Mouse (Mus musculus) limb, embryonic 10.5 days (tissue): ENCODE data around the gene Kif13a. TPM values are rescaled to one million over a fixed set of nuclear protein-coding genes. Genes with fewer than 3 reads are reported as not detected.

Source experiments
- DNase-seq: peaks from one replicate; pipeline ENCODE4 v3.0.0-alpha.2; 2017; ENCODE audit warnings: low spot score
- H3K27ac ChIP-seq: fragments of 300-500 bp; sonication (generic); 2 replicates; pipeline ENCODE4 v1.5.1; 2016; ENCODE audit warnings: mild to moderate bottlenecking
- H3K27me3 ChIP-seq: fragments of 300-500 bp; sonication (generic); 2 replicates; pipeline ENCODE4 v1.6.1; 2016; ENCODE audit warnings: low read depth, mild to moderate bottlenecking; ENCODE audit not compliant: poor library complexity, severe bottlenecking
- H3K36me3 ChIP-seq: fragments of 300-500 bp; sonication (generic); 2 replicates; pipeline ENCODE4 v1.6.1; 2016; ENCODE audit warnings: mild to moderate bottlenecking, moderate library complexity
- H3K4me1 ChIP-seq: fragments of 300-500 bp; sonication (generic); 2 replicates; pipeline ENCODE4 v1.6.1; 2016
- H3K4me3 ChIP-seq: fragments of 300-500 bp; sonication (generic); 2 replicates; pipeline ENCODE4 v1.5.1; 2016; ENCODE audit warnings: mild to moderate bottlenecking, moderate library complexity
- H3K9me3 ChIP-seq: fragments of 300-500 bp; sonication (generic); replicated peaks from 2 replicates; pipeline ENCODE4 v1.6.1; 2016; ENCODE audit warnings: mild to moderate bottlenecking
- WGBS: fragments of 180-500 bp; shearing (Covaris S2); methylation state at CpG from one replicate; pipeline ENCODE4 v1.1.7; 2016; 5-methylcytosine and 5-hydroxymethylcytosine counted together
- polyA plus RNA-seq: library from polyadenylated mRNA; unstranded; fragments of >200 nt; fragmentation: Nextera tagmentation; extraction: Ambion mirVana; gene quantifications from 2 replicates; pipeline ENCODE4 v1.2.1, GENCODE M21; 2016

Gene Kif13a
- polyA plus RNA-seq, 1 experiment from 2014 or later = 13.6 TPM

DNA sequence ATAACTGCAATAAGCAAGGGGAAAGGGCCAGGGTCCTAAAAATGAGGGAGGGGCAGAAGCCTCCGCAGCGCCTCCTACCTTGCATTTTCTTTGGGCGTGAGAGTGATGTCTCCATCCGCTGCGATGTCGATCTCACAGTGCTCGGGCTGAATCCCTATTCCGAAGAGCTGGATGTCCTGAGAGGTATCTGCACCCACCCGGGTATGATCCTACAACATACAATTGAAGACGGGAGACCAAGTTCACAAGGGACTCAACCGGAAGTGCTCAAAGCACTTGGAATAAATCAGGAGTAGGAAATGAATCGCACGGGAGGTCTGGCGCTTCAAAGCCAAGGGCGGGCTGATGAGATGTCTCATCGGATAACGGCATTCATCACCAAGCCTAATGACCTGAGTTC is 119.1 kb downstream of the Kif13a start:
- 95% methylated on average over 17 of the region's 17 CpGs for WGBS
- Histone ChIP-seq H3K4me3 (no peak overlapping the region), H3K36me3 (peaks cover 66% of the 10 kb centered on the region), H3K9me3 (no peaks in the 10 kb centered on the region), H3K27me3 (no peaks in the 10 kb centered on the region), H3K4me1 (no peaks in the 10 kb centered on the region), H3K27ac (no peak overlapping the region)
- DNase-seq = no peak

DNA sequence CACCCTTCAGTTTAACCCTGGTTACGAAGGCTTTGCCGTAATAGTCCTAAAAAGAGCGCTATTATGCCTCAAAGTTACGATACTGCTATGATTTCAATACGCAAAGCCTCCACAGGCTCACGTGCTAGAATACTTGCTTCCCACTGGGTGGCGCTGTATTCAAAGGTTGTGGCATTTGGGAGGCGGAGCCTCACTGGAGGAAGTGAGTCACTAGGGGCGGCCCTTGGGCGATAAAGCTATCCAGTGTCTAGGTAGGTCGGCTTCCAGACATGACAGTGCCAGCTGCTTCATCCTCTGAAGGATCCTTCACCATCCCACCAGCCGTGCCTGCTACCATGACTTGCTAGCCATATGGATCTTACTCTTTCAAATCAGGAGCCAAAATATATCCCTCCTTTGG is 119.6 kb downstream of the Kif13a start:
- no peak overlapping the region for H3K27ac ChIP-seq
- peaks cover 62% of the 10 kb centered on the region for H3K36me3 ChIP-seq
- 89% methylated on average over 12 of the region's 12 CpGs for WGBS
- DNase-seq = no peak
- H3K4me3 ChIP-seq = no peak overlapping the region
- no peaks in the 10 kb centered on the region for H3K27me3 ChIP-seq
- H3K9me3 ChIP-seq = no peaks in the 10 kb centered on the region
- no peaks in the 10 kb centered on the region for H3K4me1 ChIP-seq

DNA sequence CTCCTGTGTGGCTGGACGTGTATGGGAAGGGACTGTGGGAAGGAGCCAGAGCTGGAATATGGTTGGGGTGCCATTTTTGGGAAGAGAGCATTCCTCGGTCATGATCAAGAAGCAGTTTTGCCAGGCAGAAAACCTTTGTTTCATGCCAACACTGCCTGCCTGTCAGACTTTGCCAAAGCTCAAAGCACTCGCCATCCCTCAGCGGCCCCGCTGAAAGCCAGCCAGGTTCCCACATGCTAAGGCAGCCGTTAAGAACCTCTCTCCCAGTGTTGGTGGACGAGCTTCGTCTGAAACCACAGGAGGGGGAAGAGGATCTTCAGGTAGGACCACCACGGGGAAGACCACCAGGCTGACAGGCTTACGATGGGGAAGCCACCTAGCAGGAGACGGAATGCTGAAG is 121.8 kb downstream of the Kif13a start:
- no peaks in the 10 kb centered on the region for H3K9me3 ChIP-seq
- H3K4me3 ChIP-seq = no peak overlapping the region
- no peaks in the 10 kb centered on the region for H3K4me1 ChIP-seq
- no peak overlapping the region for H3K27ac ChIP-seq
- H3K27me3 ChIP-seq = no peaks in the 10 kb centered on the region
- WGBS = 92% methylated on average over 11 of the region's 11 CpGs
- no peak for DNase-seq
- H3K36me3 ChIP-seq = peaks cover 43% of the 10 kb centered on the region

DNA sequence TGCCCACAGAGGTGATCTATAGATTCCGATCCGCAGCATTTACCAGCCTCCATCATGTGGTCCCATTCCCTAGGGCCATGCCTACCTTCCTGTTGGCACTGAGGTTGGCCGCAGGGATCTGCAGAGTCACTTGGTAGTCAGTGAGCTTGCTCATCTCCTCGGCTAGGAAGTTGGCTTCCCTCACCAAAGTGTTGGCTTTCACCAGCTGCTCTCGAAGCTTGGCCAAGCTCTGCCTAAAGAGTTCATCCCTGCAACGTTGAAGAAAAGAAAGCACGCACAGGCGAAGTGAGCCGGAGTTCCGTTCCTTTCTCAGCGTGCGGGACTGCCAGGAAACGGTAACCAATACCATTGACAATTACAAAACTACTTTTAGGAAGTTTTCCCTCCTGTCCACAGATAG is 128.5 kb downstream of the Kif13a start:
- 97% methylated on average over 13 of the region's 13 CpGs for WGBS
- Histone ChIP-seq H3K4me1 (no peaks in the 10 kb centered on the region), H3K27me3 (no peaks in the 10 kb centered on the region), H3K27ac (no peak overlapping the region), H3K9me3 (no peaks in the 10 kb centered on the region), H3K4me3 (no peak overlapping the region), H3K36me3 (peaks cover 32% of the 10 kb centered on the region)
- DNase-seq = no peak

DNA sequence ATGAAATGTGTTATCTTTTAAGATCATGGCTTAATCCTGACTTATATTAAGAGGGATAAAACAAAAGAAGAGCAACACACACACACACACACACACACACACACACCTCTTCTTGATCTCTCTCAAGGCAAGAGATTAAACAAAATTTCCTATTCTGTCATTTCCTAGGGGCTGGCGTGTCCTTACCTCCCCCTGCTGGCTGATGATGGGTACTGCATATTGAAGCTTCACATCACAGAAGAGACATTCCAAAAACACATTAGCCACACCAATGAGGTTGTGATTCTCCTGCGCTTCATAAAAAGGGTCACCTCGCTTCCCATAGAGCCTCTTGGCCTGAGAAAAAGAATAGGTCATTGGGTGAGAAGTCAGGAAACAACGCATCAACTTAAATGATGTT is 131.5 kb downstream of the Kif13a start:
- Histone ChIP-seq H3K9me3 (no peaks in the 10 kb centered on the region), H3K4me1 (no peaks in the 10 kb centered on the region), H3K27me3 (no peaks in the 10 kb centered on the region), H3K4me3 (no peak overlapping the region), H3K27ac (no peak overlapping the region), H3K36me3 (peaks cover 54% of the 10 kb centered on the region)
- 49% methylated on average over 4 of the region's 4 CpGs for WGBS
- peak; percentile 56 for DNase-seq

DNA sequence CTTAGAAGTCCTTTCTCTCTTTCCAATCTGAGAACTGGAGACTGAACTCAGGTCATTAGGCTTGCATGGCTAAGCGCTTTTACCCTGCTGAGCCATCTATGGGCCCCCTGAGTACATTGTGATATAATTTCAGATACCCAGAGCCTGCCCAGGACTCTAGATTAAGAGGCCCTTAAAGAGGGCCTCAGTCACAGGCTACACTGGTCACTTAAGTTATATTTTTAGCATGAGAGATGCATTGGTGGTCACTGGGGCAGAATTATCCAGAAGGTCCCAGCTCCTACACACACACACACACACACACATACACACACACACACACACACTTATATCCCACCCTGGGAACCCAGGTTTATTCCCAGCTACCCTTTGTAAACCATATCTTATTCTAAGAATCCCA is 133.3 kb downstream of the Kif13a start:
- DNase-seq = no peak
- WGBS = 95% methylated on average over 1 of the region's 1 CpGs
- no peak overlapping the region for H3K4me3 ChIP-seq
- H3K27ac ChIP-seq = no peak overlapping the region
- H3K9me3 ChIP-seq = no peaks in the 10 kb centered on the region
- no peaks in the 10 kb centered on the region for H3K27me3 ChIP-seq
- H3K36me3 ChIP-seq = peaks cover 53% of the 10 kb centered on the region
- H3K4me1 ChIP-seq = no peaks in the 10 kb centered on the region

DNA sequence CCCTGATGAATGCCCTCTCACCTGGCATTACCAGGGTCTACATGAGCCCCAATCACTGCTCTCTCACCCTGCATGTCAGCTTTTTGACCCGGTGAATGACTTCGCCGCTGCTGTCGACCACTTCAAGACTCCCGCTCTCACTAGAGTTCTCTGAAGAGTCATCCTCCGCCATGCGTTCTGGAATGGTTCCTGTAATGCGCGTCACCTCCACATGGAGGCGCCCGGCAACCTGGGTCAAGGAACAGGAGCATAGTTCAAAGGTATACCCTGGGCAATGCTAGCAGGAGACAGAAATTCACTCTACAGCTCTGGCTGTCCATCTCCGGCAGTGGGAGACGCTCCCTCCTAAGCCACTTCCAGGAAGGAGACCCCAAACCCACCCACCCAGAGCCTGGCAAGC is 135.8 kb downstream of the Kif13a start:
- Histone ChIP-seq H3K36me3 (peaks cover 61% of the 10 kb centered on the region), H3K9me3 (no peaks in the 10 kb centered on the region), H3K4me3 (no peak overlapping the region), H3K4me1 (no peaks in the 10 kb centered on the region), H3K27ac (no peak overlapping the region), H3K27me3 (no peaks in the 10 kb centered on the region)
- 74% methylated on average over 13 of the region's 13 CpGs for WGBS
- DNase-seq = no peak

DNA sequence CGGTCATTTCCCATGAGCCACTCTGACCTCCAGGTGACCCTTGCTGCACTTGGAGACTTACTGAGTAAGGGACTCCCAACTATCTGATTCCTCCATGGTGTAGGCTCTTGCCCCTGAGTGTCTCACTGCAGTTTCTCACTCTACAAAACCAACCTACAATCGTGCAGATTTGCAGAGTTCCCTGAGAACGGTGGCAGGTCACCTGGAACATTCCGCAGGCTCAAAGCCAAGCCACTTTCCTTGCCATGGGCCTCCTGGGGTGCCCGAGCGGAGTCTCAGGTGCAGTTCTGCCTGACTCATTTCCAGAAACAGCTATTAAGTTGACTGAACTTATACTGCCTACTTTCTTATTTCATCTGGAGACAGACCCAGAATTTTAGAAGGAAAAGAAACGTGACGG is 141.2 kb downstream of the Kif13a start:
- Histone ChIP-seq H3K4me3 (no peak overlapping the region), H3K36me3 (peaks cover 60% of the 10 kb centered on the region)
- 85% methylated on average over 8 of the region's 8 CpGs for WGBS

DNA sequence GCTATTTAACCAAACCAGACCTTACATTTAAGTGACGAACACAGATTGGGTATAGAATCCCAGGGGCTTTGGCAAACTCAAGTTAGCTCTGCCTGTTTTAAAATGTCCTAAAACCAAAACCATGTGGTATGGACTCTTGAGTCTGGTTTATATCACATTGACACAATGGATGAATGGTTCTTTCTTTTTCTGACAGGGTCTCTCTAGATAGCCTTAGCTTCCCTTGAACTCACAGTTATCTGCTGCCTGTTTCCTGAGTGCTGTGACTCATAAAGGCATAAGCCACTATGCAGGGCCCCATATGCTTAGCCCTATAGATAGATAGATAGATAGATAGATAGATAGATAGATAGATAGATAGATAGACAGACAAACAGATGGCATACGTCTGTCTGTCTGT is 142.8 kb downstream of the Kif13a start:
- no peaks in the 10 kb centered on the region for H3K27me3 ChIP-seq
- H3K4me1 ChIP-seq = 0 out of 2 replicates have a peak, but pooled peaks cover 2% of the 10 kb centered on the region
- no peak for DNase-seq
- H3K36me3 ChIP-seq = peaks cover 46% of the 10 kb centered on the region
- H3K4me3 ChIP-seq = no peak overlapping the region
- 91% methylated on average over 2 of the region's 2 CpGs for WGBS
- no peak overlapping the region for H3K27ac ChIP-seq
- H3K9me3 ChIP-seq = no peaks in the 10 kb centered on the region

More for the DNA sequence above, 141.2 kb downstream of the Kif13a start:
- H3K27ac ChIP-seq = no peak overlapping the region
- 0 out of 2 replicates have a peak, but pooled peaks cover 2% of the 10 kb centered on the region for H3K4me1 ChIP-seq
- no peaks in the 10 kb centered on the region for H3K9me3 ChIP-seq
- no peaks in the 10 kb centered on the region for H3K27me3 ChIP-seq
- DNase-seq = no peak

DNA sequence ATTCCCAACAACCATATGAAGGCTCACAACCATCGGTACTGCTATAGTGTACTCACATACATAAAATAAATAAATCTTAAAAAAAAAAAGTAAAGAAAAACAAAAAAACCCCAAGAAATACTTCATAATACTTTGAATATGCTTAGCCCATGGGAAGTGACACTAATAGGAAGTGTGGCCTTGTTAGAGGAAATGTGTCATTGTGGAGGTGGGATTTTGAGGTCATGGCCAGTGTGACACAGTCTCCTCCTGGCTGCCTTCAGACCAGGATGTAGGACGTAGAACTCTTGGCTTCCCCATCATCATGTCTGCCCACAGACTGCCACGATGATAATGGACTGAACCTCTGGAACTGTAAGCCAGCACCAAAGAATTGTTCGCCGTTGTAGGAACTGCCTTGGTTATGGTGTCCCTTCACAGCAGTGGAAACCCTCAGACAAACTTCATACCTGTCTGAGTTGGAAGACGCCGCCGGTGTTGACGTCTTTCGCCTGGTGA is 143.6 kb downstream of the Kif13a start:
- Histone ChIP-seq H3K4me1 (0 out of 2 replicates have a peak, but pooled peaks cover 2% of the 10 kb centered on the region), H3K27me3 (no peaks in the 10 kb centered on the region), H3K27ac (no peak overlapping the region), H3K4me3 (no peak overlapping the region), H3K36me3 (peaks cover 45% of the 10 kb centered on the region), H3K9me3 (no peaks in the 10 kb centered on the region)
- no peak for DNase-seq
- WGBS = 99% methylated on average over 10 of the region's 10 CpGs

DNA sequence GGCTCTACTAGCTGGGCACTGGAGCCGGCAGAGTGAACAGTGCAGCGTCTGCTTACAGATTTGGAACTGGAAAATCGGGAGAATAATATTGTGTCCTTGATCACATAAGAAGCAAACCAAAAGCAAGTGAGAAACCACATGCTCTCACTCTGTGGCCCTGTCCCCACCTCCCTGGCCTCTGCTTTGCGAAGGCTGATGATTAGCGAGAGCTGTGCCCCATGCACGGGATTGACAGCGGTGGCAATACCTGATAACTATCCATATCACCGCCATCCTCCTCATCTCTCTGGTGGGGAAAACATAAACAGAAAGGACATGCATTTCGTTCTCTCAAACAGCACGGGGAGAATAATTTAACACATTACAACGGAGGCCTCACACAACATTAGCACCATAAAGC is 149.3 kb downstream of the Kif13a start:
- Histone ChIP-seq H3K27me3 (no peaks in the 10 kb centered on the region), H3K4me3 (no peak overlapping the region), H3K36me3 (peaks cover 22% of the 10 kb centered on the region), H3K9me3 (no peaks in the 10 kb centered on the region), H3K4me1 (peaks cover 12% of the 10 kb centered on the region), H3K27ac (no peak overlapping the region)
- 88% methylated on average over 11 of the region's 11 CpGs for WGBS
- no peak for DNase-seq

DNA sequence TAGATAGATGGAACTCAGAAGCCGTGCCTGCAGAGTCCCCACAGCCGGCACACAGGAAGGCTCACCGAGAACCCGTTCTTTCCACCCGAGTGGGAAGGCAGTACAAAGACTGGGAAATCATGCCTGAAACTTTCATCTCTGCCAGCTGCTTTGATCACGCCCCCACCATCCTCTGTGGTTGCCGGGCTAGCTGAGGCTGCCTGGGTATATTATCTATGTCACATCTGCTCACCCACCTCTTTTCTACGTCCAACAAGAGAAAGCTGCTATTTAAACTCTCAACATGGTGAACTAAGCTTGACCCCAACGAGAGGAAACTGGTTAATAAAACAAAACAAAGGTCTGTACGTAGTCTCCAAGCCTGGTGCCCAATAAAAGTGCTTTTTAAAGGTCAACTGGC is 149.8 kb downstream of the Kif13a start:
- WGBS = 51% methylated on average over 10 of the region's 10 CpGs
- H3K4me3 ChIP-seq = no peak overlapping the region
- H3K27me3 ChIP-seq = no peaks in the 10 kb centered on the region
- no peaks in the 10 kb centered on the region for H3K9me3 ChIP-seq
- DNase-seq = no peak
- H3K36me3 ChIP-seq = peaks cover 25% of the 10 kb centered on the region
- no peak overlapping the region for H3K27ac ChIP-seq
- peaks cover 12% of the 10 kb centered on the region for H3K4me1 ChIP-seq

DNA sequence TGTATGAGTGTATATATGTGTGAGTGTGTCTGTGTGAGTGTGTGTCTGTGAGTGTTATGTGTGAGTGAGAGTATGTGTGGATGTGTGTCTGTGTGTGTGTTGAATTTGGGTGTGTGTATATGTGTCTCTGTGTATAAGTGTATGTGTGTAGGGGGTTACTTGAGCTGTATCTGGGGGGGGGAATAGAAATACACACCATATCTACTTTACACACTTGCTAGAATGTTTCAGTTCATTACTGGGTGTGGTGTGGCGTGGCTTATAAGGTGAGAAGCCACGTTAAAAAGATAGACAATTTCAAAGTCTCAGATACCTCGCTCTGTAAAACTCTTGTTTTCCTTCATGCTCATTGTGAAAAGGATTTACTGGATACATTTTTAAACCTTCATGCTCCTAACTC is 152.2 kb downstream of the Kif13a start:
- Histone ChIP-seq H3K4me1 (peaks cover 12% of the 10 kb centered on the region), H3K36me3 (peaks cover 43% of the 10 kb centered on the region), H3K27me3 (no peaks in the 10 kb centered on the region), H3K27ac (no peak overlapping the region), H3K9me3 (no peaks in the 10 kb centered on the region), H3K4me3 (no peak overlapping the region)
- 93% methylated on average over 3 of the region's 3 CpGs for WGBS
- no peak for DNase-seq

DNA sequence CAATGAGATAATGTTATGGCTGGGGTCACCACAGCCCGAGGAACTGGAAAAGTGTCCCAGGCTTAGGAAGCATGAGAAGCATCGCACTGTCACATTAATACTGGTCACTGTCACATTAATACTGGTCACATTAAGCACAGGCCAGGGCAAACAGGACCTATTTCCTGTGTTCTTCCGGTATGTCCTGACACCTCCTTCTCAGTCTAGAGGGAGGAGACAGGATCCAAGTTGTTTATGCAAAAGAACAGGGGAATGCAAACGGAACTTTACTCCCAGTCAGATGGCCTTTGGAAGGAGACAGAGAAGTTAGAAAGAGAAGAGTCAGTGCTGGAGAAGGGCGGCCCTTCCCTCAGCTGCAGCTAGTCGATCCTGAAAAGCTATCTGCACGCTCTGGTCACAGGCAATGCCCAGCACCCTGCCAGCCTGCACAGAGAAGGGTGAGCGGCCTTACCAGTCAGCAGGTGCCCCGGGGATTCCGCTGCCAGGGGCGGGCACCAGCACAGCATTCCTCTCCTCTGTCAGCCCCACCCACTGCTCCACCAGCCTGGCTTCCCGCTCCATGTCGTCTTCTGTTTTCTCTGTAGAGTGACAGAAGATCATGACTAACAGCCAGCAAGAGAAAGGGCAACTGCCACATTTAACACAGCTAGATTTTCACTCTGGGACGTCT is 152.9 kb downstream of the Kif13a start:
- DNase-seq = no peak
- Histone ChIP-seq H3K9me3 (no peaks in the 10 kb centered on the region), H3K4me1 (peaks cover 12% of the 10 kb centered on the region), H3K27me3 (no peaks in the 10 kb centered on the region), H3K36me3 (peaks cover 50% of the 10 kb centered on the region), H3K27ac (no peak overlapping the region), H3K4me3 (no peak overlapping the region)
- 77% methylated on average over 14 of the region's 14 CpGs for WGBS
